In the genomic region with DNA sequence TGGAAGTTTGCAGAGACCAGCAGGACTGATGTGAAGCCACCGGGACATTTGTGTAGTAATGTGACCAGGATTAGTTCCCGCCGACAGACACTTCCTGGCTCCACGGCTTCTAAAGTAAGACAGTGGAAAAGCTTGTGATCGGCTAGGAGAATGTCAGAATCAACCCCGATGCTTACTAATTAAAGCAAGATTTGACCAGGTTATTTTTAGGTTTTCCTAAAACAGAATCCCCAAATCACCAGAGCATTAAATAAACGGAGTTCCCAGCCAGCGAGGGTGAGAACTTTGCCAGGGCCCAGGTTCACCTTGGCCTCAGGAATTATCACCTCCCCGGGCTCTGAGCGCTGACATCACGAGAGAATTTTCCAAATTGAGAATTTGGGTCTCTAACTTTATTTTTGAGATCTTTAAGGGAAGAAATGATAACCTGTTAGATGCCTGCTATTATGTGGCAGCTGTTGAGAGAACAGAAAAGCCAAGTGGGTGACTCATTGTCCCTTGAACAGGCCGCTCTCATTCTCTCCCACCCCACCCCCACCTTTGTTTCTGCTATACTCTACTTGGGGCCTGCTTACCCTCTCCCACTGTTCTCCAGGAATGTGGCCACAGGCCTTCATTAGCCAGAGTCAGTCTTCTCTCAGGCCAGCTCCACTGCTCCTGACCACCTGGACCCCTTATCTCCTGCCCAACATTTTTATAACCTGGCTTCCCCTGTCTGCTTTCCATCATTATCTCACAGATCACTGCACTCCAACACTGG, we compare ENCODE assay signal across 11 mouse cellular contexts. TPM values are rescaled to one million over a fixed set of nuclear protein-coding genes. Genes with fewer than 3 reads are reported as not detected.
DNase-seq lines count a peak whose midpoint lies in the region; ATAC-seq and TF ChIP-seq lines count a peak whose summit lies in the region.
"Had no signal": no experiment of that assay in that cellular context is flagged by ENCODE, and none has a peak within 500 bp of the region (broad histone marks: within the 10 kb centered on the region; RNA-seq: fewer than 3 reads in every experiment).

No protein-coding gene starts in this region.

- ATAC-seq in midbrain, embryonic 15.5 days (replicated peaks), result no peak
- ATAC-seq in midbrain, postnatal 0 days (ENCODE audit: low FRiP score), result no peak
- ATAC-seq in heart, embryonic 15.5 days (replicated peaks; ENCODE audit: insufficient number of reproducible peaks, insufficient read depth, low FRiP score, low read depth), result no peak
- ATAC-seq: liver, embryonic 12.5 days had no signal

- H3K4me2 ChIP-seq in midbrain, embryonic 15.5 days, result no peak overlapping the region
- H3K4me2 ChIP-seq in midbrain, postnatal 0 days (ENCODE audit: low read depth, low read length, poor library complexity, severe bottlenecking), result no peak overlapping the region
- peak overlapping the region; percentile 50 for H3K4me2 ChIP-seq in heart, embryonic 15.5 days
- H3K4me2 ChIP-seq: embryonic facial prominence, embryonic 15.5 days had no signal

- DNase-seq in cerebellum, postnatal 10 days, result peak; percentile 61 to 68
- DNase-seq in cerebellum, adult 11 months, result no peak
- DNase-seq in midbrain, postnatal 0 days (ENCODE audit: low spot score), result no peak
- DNase-seq in retina, postnatal 1 day, result peak; percentile 68
- no peak for DNase-seq in B cell, adult 2 months
- DNase-seq in thymus, adult 2 months, result no peak
- DNase-seq: kidney, adult 18-20 months had no signal

- H3K4me3 ChIP-seq in midbrain, embryonic 15.5 days, result no peak overlapping the region
- no peak overlapping the region for H3K4me3 ChIP-seq in midbrain, postnatal 0 days (ENCODE audit: low read depth, low read length)
- H3K4me3 ChIP-seq in heart, embryonic 15.5 days, result peak overlapping the region; percentile 26
- no peak overlapping the region for H3K4me3 ChIP-seq in thymus, adult 2 months (ENCODE audit: control insufficient read depth, insufficient read depth, low read length)
- H3K4me3 ChIP-seq: embryonic facial prominence, embryonic 15.5 days; liver, embryonic 12.5 days had no signal

- peaks cover 35% of the 10 kb centered on the region for H3K4me1 ChIP-seq in midbrain, embryonic 15.5 days
- H3K4me1 ChIP-seq in midbrain, postnatal 0 days (ENCODE audit: insufficient read depth, low read length), result peaks cover 3% of the 10 kb centered on the region; the same call in 1 of the 2 replicates
- H3K4me1 ChIP-seq in heart, embryonic 15.5 days (replicated peaks), result peaks cover 40% of the 10 kb centered on the region
- 0 out of 2 replicates have a peak, but pooled peaks cover 2% of the 10 kb centered on the region for H3K4me1 ChIP-seq in thymus, adult 2 months (replicated peaks; ENCODE audit: control insufficient read depth, insufficient read depth, low read length)

- TF ChIP-seq CTCF in midbrain, postnatal 0 days (IDR thresholded peaks at IDR 0.05), result no peak
- TF ChIP-seq CTCF in thymus, adult 2 months (IDR thresholded peaks at IDR 0.05; ENCODE audit: borderline replicate concordance, control insufficient read depth, extremely low read depth, insufficient read depth, low read length, poor library complexity), result no peak

- H3K9ac ChIP-seq in midbrain, embryonic 15.5 days, result no peak overlapping the region
- no peak overlapping the region for H3K9ac ChIP-seq in midbrain, postnatal 0 days (replicated peaks; ENCODE audit: low read length, poor library complexity, severe bottlenecking)
- H3K9ac ChIP-seq in heart, embryonic 15.5 days, result peak overlapping the region; percentile 14; the same call in 1 of the 2 replicates
- H3K9ac ChIP-seq: embryonic facial prominence, embryonic 15.5 days; liver, embryonic 12.5 days had no signal

- peak overlapping the region; percentile 53; the same call in 1 of the 2 replicates for H3K27ac ChIP-seq in midbrain, embryonic 15.5 days
- no peak overlapping the region for H3K27ac ChIP-seq in midbrain, postnatal 0 days (ENCODE audit: low read depth, low read length)
- H3K27ac ChIP-seq in heart, embryonic 15.5 days, result peak overlapping the region; percentile 81
- no peak overlapping the region for H3K27ac ChIP-seq in thymus, adult 2 months (ENCODE audit: control insufficient read depth, insufficient read depth, low read length)
- H3K27ac ChIP-seq: embryonic facial prominence, embryonic 15.5 days; liver, embryonic 12.5 days had no signal

- H3K27me3 ChIP-seq in midbrain, embryonic 15.5 days (replicated peaks), result no peaks in the 10 kb centered on the region
- H3K27me3 ChIP-seq in midbrain, postnatal 0 days (ENCODE audit: insufficient read depth, low read length), result no peaks in the 10 kb centered on the region
- no peaks in the 10 kb centered on the region for H3K27me3 ChIP-seq in heart, embryonic 15.5 days
- no peaks in the 10 kb centered on the region for H3K27me3 ChIP-seq in thymus, adult 2 months (ENCODE audit: control insufficient read depth, insufficient read depth, low read length)
- H3K27me3 ChIP-seq: embryonic facial prominence, embryonic 15.5 days had no signal

- no peaks in the 10 kb centered on the region for H3K9me3 ChIP-seq in midbrain, embryonic 15.5 days
- no peaks in the 10 kb centered on the region for H3K9me3 ChIP-seq in midbrain, postnatal 0 days (ENCODE audit: low read length)
- H3K9me3 ChIP-seq in heart, embryonic 15.5 days (replicated peaks), result no peaks in the 10 kb centered on the region
- H3K9me3 ChIP-seq: embryonic facial prominence, embryonic 15.5 days; liver, embryonic 12.5 days had no signal

- H3K36me3 ChIP-seq in midbrain, embryonic 15.5 days (replicated peaks), result no peaks in the 10 kb centered on the region
- H3K36me3 ChIP-seq in midbrain, postnatal 0 days (ENCODE audit: insufficient read depth, low read length), result no peaks in the 10 kb centered on the region
- no peaks in the 10 kb centered on the region for H3K36me3 ChIP-seq in heart, embryonic 15.5 days
- no peaks in the 10 kb centered on the region for H3K36me3 ChIP-seq in thymus, adult 2 months (ENCODE audit: control insufficient read depth, insufficient read depth, low read length)
- H3K36me3 ChIP-seq: embryonic facial prominence, embryonic 15.5 days; liver, embryonic 12.5 days had no signal

- 28% methylated on average over 12 of the region's 12 CpGs for WGBS in midbrain, embryonic 15.5 days
- 46% methylated on average over 12 of the region's 12 CpGs for WGBS in midbrain, postnatal 0 days
- 16% methylated on average over 12 of the region's 12 CpGs for WGBS in heart, embryonic 15.5 days
- 90% methylated on average over 12 of the region's 12 CpGs for WGBS in thymus, adult 2 months

- no peak for TF ChIP-seq POLR2A in thymus, adult 2 months (IDR thresholded peaks at IDR 0.05; ENCODE audit: control insufficient read depth, extremely low read depth, insufficient read depth, low read length, poor library complexity)

RNA-seq across cellular contexts. Expression of a gene that starts 30.7 kb away (rescaled TPM):
- polyA plus RNA-seq in midbrain, embryonic 15.5 days (2015; fragmentation: Nextera tagmentation; extraction: Ambion mirVana), result 89.3 and 93.8 TPM in 2 replicates
- 114 and 127 TPM in 2 replicates for total RNA-seq in midbrain, postnatal 0 days (2014; rRNA removed)
- polyA plus RNA-seq in midbrain, postnatal 0 days (2015; fragmentation: Nextera tagmentation; extraction: Ambion mirVana), result 120 and 128 TPM in 2 replicates
- polyA plus RNA-seq in heart, embryonic 15.5 days (2015; fragmentation: Nextera tagmentation; extraction: Ambion mirVana), result 55.6 and 58.4 TPM in 2 replicates
- polyA plus RNA-seq in thymus, adult 2 months (2012; rRNA removed), result 164 and 317 TPM in 2 replicates

Comparison
In these comparisons a context has a peak if more than half of its experiments do, and no peak if none do; other contexts are left out.
1. DNase-seq: peak in cerebellum, postnatal 10 days (2 of 2) and retina, postnatal 1 day (single experiment); none in cerebellum, adult 11 months (single experiment), midbrain, postnatal 0 days (single experiment), B cell, adult 2 months (0 of 2) and thymus, adult 2 months (single experiment).
2. H3K27ac ChIP-seq: peak in midbrain, embryonic 15.5 days (single experiment) and heart, embryonic 15.5 days (single experiment); none in midbrain, postnatal 0 days (single experiment) and thymus, adult 2 months (single experiment).